Mouse (Mus musculus): ENCODE measurements at regions not wholly inside any gene's neighbourhood (a gene's known extent, or its start where the extent isn't known, plus 50 kb on each side); places are given as distances from the start of the nearest gene placed in this dataset.

GRCm38 (mm10) chr9:117907895-117908424, 132.3 kb upstream of the Azi2 start:
- no peak for TF ChIP-seq EP300 (IDR thresholded peaks at IDR 0.05)
- no peak for TF ChIP-seq CTCF (IDR thresholded peaks at IDR 0.05)

All from lung, postnatal 0 days (tissue).